Mouse (Mus musculus) midbrain, embryonic 14.5 days (tissue): ENCODE data around the gene S100a3. TPM values are rescaled to one million over a fixed set of nuclear protein-coding genes. Genes with fewer than 3 reads are reported as not detected.
A peak's percentile ranks its signal among the peaks of the same experiment; 100 is the strongest.

Experiments used
- ATAC-seq: fragments of 200-750 bp; cut with Nextera tagmentation; 2 replicates; pipeline ENCODE4 v1.8.0; 2017; ENCODE audit warnings: moderate number of reproducible peaks, moderate library complexity; ENCODE audit not compliant: low FRiP score, low TSS enrichment
- DNase-seq: peaks from one replicate; pipeline ENCODE4 v3.0.0-alpha.2; 2015
- H3K27ac ChIP-seq: fragments of 300-500 bp; sonication (generic); replicated peaks from 2 replicates; pipeline ENCODE4 v1.5.1; 2014; ENCODE audit warnings: mild to moderate bottlenecking, low read depth, low read length, moderate library complexity
- H3K27me3 ChIP-seq: fragments of 300-500 bp; sonication (generic); 2 replicates; pipeline ENCODE4 v1.6.1; 2014; ENCODE audit warnings: low read length, control low read depth, mixed read lengths; ENCODE audit not compliant: control insufficient read depth, insufficient read depth
- H3K36me3 ChIP-seq: fragments of 300-500 bp; sonication (generic); 2 replicates; pipeline ENCODE4 v1.6.1; 2014; ENCODE audit warnings: low read length, control low read depth; ENCODE audit not compliant: control insufficient read depth, insufficient read depth
- H3K4me1 ChIP-seq: fragments of 300-500 bp; sonication (generic); 2 replicates; pipeline ENCODE4 v1.6.1; 2014; ENCODE audit warnings: mild to moderate bottlenecking, antibody characterized with exemption, low read length, control low read depth; ENCODE audit not compliant: control insufficient read depth, insufficient read depth
- H3K4me2 ChIP-seq: fragments of 300-500 bp; sonication (generic); 2 replicates; pipeline ENCODE4 v1.6.1; 2014; ENCODE audit warnings: mild to moderate bottlenecking, low read length, moderate library complexity
- H3K4me3 ChIP-seq: fragments of 300-500 bp; sonication (generic); replicated peaks from 2 replicates; pipeline ENCODE4 v1.5.1; 2014; ENCODE audit warnings: low read depth, low read length
- H3K9ac ChIP-seq: fragments of 300-500 bp; sonication (generic); replicated peaks from 2 replicates; pipeline ENCODE4 v1.6.1; 2014; ENCODE audit warnings: mild to moderate bottlenecking, low read length, moderate library complexity
- H3K9me3 ChIP-seq: fragments of 300-500 bp; sonication (generic); 2 replicates; pipeline ENCODE4 v1.6.1; 2016; ENCODE audit warnings: low read length, control low read depth, mixed read lengths; ENCODE audit not compliant: control insufficient read depth
- WGBS: fragments of 180-500 bp; shearing (Covaris S2); extraction: QIAGEN DNeasy Blood & Tissue Kit; methylation state at CpG from one replicate; pipeline ENCODE4 v1.1.7; 2014; 5-methylcytosine and 5-hydroxymethylcytosine counted together
- polyA plus RNA-seq: library from polyadenylated mRNA; unstranded; fragments of >200 nt; fragmentation: Nextera tagmentation; extraction: Ambion mirVana; gene quantifications from 2 replicates; pipeline ENCODE4 v1.2.1, GENCODE M21; 2014

The S100a3 gene
- polyA plus RNA-seq, 1 experiment from 2014 or later, result not detected

GRCm38 (mm10) chr3:90621552-90621951 lies 61.2 kb downstream of the S100a3 start:
- no peak for ATAC-seq
- no peaks in the 10 kb centered on the region for H3K36me3 ChIP-seq

DNA sequence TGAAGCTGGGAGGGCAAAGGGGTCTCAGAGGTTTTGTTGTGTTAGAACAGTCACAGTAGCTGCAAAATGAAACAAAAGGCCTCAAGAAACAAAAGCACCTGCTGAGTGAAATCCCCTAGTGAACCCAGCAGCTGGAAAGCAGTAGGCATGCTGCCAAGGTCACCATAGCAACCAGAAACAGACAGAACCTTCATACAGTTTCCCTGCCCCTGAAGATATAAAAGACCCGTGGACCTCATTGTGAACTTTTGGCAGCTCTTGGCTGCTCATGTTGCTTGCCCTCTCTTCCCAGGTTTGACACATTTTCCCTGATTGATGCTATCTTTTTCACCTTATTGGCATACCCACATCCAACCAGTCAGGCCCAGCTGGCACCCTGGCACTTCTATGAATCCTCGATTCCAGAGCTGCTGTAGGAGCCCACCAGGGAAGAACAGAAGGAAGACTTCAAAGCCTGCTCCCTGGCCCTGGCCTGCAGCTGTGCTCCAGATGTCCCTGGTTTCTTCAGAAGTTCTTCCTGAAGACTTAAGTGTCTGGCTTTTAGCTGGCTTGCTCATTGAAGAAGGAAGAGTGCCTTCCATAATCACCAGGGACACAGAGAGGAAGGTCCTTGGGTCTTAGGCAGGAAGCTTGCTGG lies 63.2 kb downstream of the S100a3 start:
- H3K36me3 ChIP-seq, result no peaks in the 10 kb centered on the region
- no peak overlapping the region for H3K9ac ChIP-seq
- DNase-seq, result peak; percentile 81
- no peaks in the 10 kb centered on the region for H3K9me3 ChIP-seq
- H3K4me3 ChIP-seq, result no peak overlapping the region
- H3K27ac ChIP-seq, result peak overlapping the region; percentile 52; the same call in 1 of the 2 replicates
- no peak overlapping the region for H3K4me2 ChIP-seq
- peak; percentile 76; the same call in 1 of the 2 replicates for ATAC-seq
- H3K27me3 ChIP-seq, result no peaks in the 10 kb centered on the region
- peaks cover 13% of the 10 kb centered on the region for H3K4me1 ChIP-seq
- 6% methylated on average over 2 of the region's 2 CpGs for WGBS

More at GRCm38 (mm10) chr3:90621552-90621951, 61.2 kb downstream of the S100a3 start:
- no peak overlapping the region for H3K27ac ChIP-seq
- 55% methylated on average over 7 of the region's 7 CpGs for WGBS
- no peak for DNase-seq
- H3K27me3 ChIP-seq, result no peaks in the 10 kb centered on the region
- H3K4me1 ChIP-seq, result peaks cover 13% of the 10 kb centered on the region
- no peaks in the 10 kb centered on the region; the same call in 1 of the 2 replicates for H3K9me3 ChIP-seq
- no peak overlapping the region for H3K9ac ChIP-seq
- H3K4me3 ChIP-seq, result no peak overlapping the region
- no peak overlapping the region for H3K4me2 ChIP-seq

DNA sequence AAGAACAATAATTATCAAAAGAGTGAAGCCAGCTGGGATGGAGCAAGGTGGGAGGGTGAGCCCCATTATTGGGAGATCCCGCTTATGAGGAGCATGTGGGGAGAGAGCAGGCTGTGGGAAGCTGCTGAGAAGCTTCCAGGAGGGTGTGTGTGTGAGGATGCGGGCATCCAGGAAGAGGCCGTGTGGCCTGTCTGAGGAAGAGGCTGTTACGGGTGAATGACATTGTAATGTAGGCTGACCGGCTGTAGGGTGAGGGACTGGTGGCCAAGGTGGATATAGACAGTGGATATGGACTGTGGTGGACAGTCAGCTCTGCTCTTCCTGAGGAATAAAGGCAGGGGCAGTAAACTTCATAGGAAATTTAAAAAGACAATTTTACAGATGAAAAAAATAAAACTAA lies 65.1 kb downstream of the S100a3 start:
- Histone ChIP-seq H3K4me2 (no peak overlapping the region), H3K4me1 (peaks cover 13% of the 10 kb centered on the region), H3K27ac (no peak overlapping the region), H3K4me3 (no peak overlapping the region), H3K9me3 (no peaks in the 10 kb centered on the region), H3K9ac (no peak overlapping the region), H3K27me3 (no peaks in the 10 kb centered on the region), H3K36me3 (no peaks in the 10 kb centered on the region)
- DNase-seq (no peak), ATAC-seq (no peak)
- WGBS, result 80% methylated on average over 5 of the region's 5 CpGs

- WGBS, result 81% methylated on average over 9 of the region's 9 CpGs
- Histone ChIP-seq H3K9me3 (no peaks in the 10 kb centered on the region), H3K27me3 (no peaks in the 10 kb centered on the region), H3K9ac (no peak overlapping the region), H3K4me1 (peaks cover 13% of the 10 kb centered on the region), H3K27ac (no peak overlapping the region), H3K4me2 (no peak overlapping the region), H3K4me3 (no peak overlapping the region), H3K36me3 (no peaks in the 10 kb centered on the region)
- no peak for ATAC-seq
- no peak for DNase-seq
Measured at GRCm38 (mm10) chr3:90626266-90627021, 66.1 kb downstream of the S100a3 start.

DNA sequence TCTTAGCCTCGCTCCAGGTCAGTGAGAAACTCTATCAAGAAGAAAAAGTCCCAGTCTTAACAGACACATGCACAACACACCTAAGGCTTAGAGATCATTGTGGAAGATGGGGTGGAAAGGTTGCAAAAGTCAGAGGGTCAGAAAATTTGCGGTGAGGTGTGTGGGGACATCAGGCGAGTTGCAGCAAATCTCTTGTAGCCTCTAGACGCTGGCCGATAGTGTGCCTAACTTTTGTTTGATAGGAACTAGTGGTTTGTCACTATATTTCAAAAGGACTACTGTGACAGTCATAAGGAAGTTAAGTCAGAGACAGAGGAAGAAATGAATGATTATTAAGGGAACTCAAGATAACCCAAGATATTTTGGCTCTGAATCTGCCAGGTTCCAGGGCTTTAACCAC lies 67.0 kb downstream of the S100a3 start:
- H3K9ac ChIP-seq, result no peak overlapping the region
- ATAC-seq (no peak), DNase-seq (no peak)
- H3K27ac ChIP-seq, result no peak overlapping the region
- peaks cover 13% of the 10 kb centered on the region for H3K4me1 ChIP-seq
- H3K27me3 ChIP-seq, result no peaks in the 10 kb centered on the region
- no peaks in the 10 kb centered on the region for H3K36me3 ChIP-seq
- no peaks in the 10 kb centered on the region for H3K9me3 ChIP-seq
- WGBS, result 95% methylated on average over 5 of the region's 5 CpGs
- no peak overlapping the region for H3K4me2 ChIP-seq
- H3K4me3 ChIP-seq, result no peak overlapping the region

- peaks cover 13% of the 10 kb centered on the region for H3K4me1 ChIP-seq
- H3K4me3 ChIP-seq, result no peak overlapping the region
- no peak overlapping the region for H3K27ac ChIP-seq
- H3K27me3 ChIP-seq, result no peaks in the 10 kb centered on the region
- DNase-seq (peak; percentile 32), ATAC-seq (no peak)
- H3K9me3 ChIP-seq, result no peaks in the 10 kb centered on the region
- H3K4me2 ChIP-seq, result no peak overlapping the region
- no peaks in the 10 kb centered on the region for H3K36me3 ChIP-seq
- WGBS, result 57% methylated on average over 4 of the region's 4 CpGs
- H3K9ac ChIP-seq, result no peak overlapping the region
Measured at GRCm38 (mm10) chr3:90627807-90628206, 67.4 kb downstream of the S100a3 start.

DNA sequence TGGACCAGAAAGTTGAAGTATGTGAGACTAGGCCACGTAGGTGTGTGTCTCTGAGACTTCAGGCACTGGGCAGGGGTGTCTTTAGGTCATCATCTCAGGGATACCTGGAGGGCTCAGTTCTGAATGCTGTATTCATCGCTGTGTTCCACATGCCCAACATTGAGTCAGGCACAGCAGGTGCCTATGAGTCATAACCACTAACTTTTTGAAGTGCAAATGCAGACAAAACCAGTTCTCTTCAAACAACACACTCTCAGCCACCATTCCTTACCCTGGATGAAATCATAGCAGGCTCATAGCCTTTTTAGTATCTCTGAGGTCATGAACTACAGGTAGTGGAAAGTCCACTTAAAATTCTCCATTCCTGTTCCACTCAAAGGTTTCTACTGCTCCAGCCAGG lies 68.9 kb downstream of the S100a3 start:
- no peaks in the 10 kb centered on the region for H3K36me3 ChIP-seq
- H3K27me3 ChIP-seq, result no peaks in the 10 kb centered on the region
- 0 out of 2 replicates have a peak, but pooled peaks cover under 1% of the 10 kb centered on the region for H3K4me1 ChIP-seq
- no peaks in the 10 kb centered on the region for H3K9me3 ChIP-seq
- no peak overlapping the region for H3K9ac ChIP-seq
- DNase-seq (no peak), ATAC-seq (no peak)
- no peak overlapping the region for H3K4me2 ChIP-seq
- no peak overlapping the region for H3K4me3 ChIP-seq
- WGBS, result 82% methylated on average over 2 of the region's 2 CpGs
- no peak overlapping the region for H3K27ac ChIP-seq

DNA sequence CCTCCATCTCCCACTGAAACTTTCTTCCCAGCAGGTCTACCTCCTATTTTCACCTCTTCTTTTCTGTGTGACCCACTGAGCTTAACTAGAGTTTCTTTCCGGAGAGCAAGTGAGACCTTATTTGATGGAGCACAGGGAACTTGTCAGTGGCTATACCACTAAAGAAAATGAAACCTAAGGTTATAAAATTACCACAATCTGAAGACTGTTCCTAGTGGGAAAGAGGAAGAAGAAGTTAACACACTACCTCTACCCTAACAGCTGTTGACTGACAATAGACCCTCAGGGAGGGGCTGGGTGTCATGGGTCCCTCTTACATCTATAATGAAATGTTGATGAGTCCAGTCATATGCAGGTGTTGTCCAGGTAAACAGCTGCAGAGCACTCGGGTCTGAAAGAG lies 71.6 kb downstream of the S100a3 start:
- WGBS, result 80% methylated on average over 2 of the region's 2 CpGs
- no peak for DNase-seq

More for the DNA sequence above, 71.6 kb downstream of the S100a3 start:
- Histone ChIP-seq H3K9me3 (no peaks in the 10 kb centered on the region), H3K4me3 (no peak overlapping the region), H3K27me3 (no peaks in the 10 kb centered on the region), H3K27ac (no peak overlapping the region), H3K4me1 (no peaks in the 10 kb centered on the region), H3K9ac (no peak overlapping the region), H3K36me3 (no peaks in the 10 kb centered on the region), H3K4me2 (no peak overlapping the region)
- no peak for ATAC-seq
